Mouse (Mus musculus) CH12.LX (cell line): ENCODE measurements around the gene Sort1. TPM values are rescaled to one million over a fixed set of nuclear protein-coding genes. Genes with fewer than 3 reads are reported as not detected.

Experiments
- DNase-seq: peaks from one replicate; pipeline ENCODE4 v3.0.0-alpha.2; 2013; ENCODE audit errors: extremely low read depth
- H3K27ac ChIP-seq: 2 replicates; pipeline ENCODE4 v1.5.1; 2012; ENCODE audit warnings: low read depth, mild to moderate bottlenecking, control low read depth, moderate library complexity; ENCODE audit not compliant: insufficient read depth
- H3K27me3 ChIP-seq: replicated peaks from 2 replicates; pipeline ENCODE3; 2012; ENCODE audit warnings: inconsistent platforms
- H3K36me3 ChIP-seq, 2 experiments: replicated peaks in 1 of 2; 2 replicates each; pipeline versions ENCODE3 to v1.6.1; 2012; ENCODE audit warnings: inconsistent platforms in 1 of 2, low read length in 1 of 2, mild to moderate bottlenecking in 1 of 2, mixed read lengths in 1 of 2, moderate library complexity in 1 of 2; ENCODE audit not compliant: control insufficient read depth in 1 of 2, insufficient read depth in 1 of 2
- H3K4me1 ChIP-seq, 2 experiments: 2 replicates each; pipeline ENCODE4 v1.6.1; 2012; ENCODE audit warnings: inconsistent platforms in 1 of 2, moderate library complexity in 1 of 2; ENCODE audit not compliant: insufficient read depth in 2 of 2, control insufficient read depth in 1 of 2
- H3K4me2 ChIP-seq: 2 replicates; pipeline ENCODE4 v1.6.1; 2012; ENCODE audit warnings: low read depth, mild to moderate bottlenecking, control low read depth; ENCODE audit not compliant: poor library complexity, insufficient read depth, severe bottlenecking
- H3K4me3 ChIP-seq, 3 experiments: fragments of 150-350 bp in 1 of 3; sonication (generic) in 1 of 3; replicated peaks in 1 of 3; 2 replicates each; pipeline versions ENCODE3 to v1.5.1; 2011 to 2012; ENCODE audit warnings: low read depth in 2 of 3, low read length in 2 of 3, mild to moderate bottlenecking in 2 of 3, moderate library complexity in 2 of 3, control low read depth in 1 of 3, improper control_type of control experiment in 1 of 3, inconsistent platforms in 1 of 3, mixed read lengths in 1 of 3; ENCODE audit not compliant: poor library complexity in 1 of 3
- H3K79me2 ChIP-seq: replicated peaks from 2 replicates; pipeline ENCODE4 v1.6.1; 2012; ENCODE audit warnings: mild to moderate bottlenecking, moderate library complexity; ENCODE audit not compliant: control insufficient read depth, poor library complexity, insufficient read depth, severe bottlenecking; ENCODE audit errors: extremely low read depth
- H3K9ac ChIP-seq: 2 replicates; pipeline ENCODE4 v1.6.1; 2012; ENCODE audit warnings: low read depth, mild to moderate bottlenecking, control low read depth, moderate library complexity; ENCODE audit not compliant: insufficient read depth
- H3K9me3 ChIP-seq: replicated peaks from 2 replicates; pipeline ENCODE3; 2012; ENCODE audit warnings: low read length, inconsistent platforms, mixed read lengths
- BHLHE40 ChIP-seq: IDR thresholded peaks from 2 replicates; pipeline ENCODE4 v1.6.1; 2011; ENCODE audit warnings: mild to moderate bottlenecking, low read depth, low read length, improper control_type of control experiment
- E2F4 ChIP-seq: IDR thresholded peaks from 2 replicates; pipeline ENCODE4 v1.6.1; 2011; ENCODE audit warnings: low read depth, low read length, improper control_type of control experiment; ENCODE audit not compliant: insufficient replicate concordance
- ETS1 ChIP-seq: conservative IDR thresholded peaks from 2 replicates; pipeline ENCODE4 v1.6.1; 2012; ENCODE audit warnings: low read depth, mild to moderate bottlenecking, inconsistent platforms, low read length, improper control_type of control experiment, moderate library complexity
- GABPA ChIP-seq: IDR thresholded peaks from 2 replicates; pipeline ENCODE4 v1.6.1; 2012; ENCODE audit warnings: low read depth, low read length, improper control_type of control experiment, inconsistent platforms; ENCODE audit not compliant: insufficient replicate concordance
- IRF4 ChIP-seq: IDR thresholded peaks from 2 replicates; pipeline ENCODE4 v1.6.1; 2014; ENCODE audit warnings: low read depth, mild to moderate bottlenecking, inconsistent platforms, low read length, improper control_type of control experiment
- MAFK ChIP-seq: IDR thresholded peaks from 2 replicates; pipeline ENCODE4 v1.6.1; 2011; ENCODE audit warnings: low read length, improper control_type of control experiment; ENCODE audit not compliant: insufficient replicate concordance
- MEF2A ChIP-seq: IDR thresholded peaks from 2 replicates; pipeline ENCODE4 v1.6.1; 2014; ENCODE audit warnings: low read depth, mild to moderate bottlenecking, inconsistent platforms, low read length, improper control_type of control experiment, borderline replicate concordance
- NRF1 ChIP-seq: IDR thresholded peaks from 2 replicates; pipeline ENCODE4 v1.6.1; 2014; ENCODE audit warnings: low read depth, mild to moderate bottlenecking, inconsistent platforms, low read length, improper control_type of control experiment, moderate library complexity
- POLR2A ChIP-seq: IDR thresholded peaks from 2 replicates; pipeline ENCODE4 v1.6.1; 2011; ENCODE audit warnings: low read depth, mild to moderate bottlenecking, improper control_type of control experiment, low read length
- RCOR1 ChIP-seq: conservative IDR thresholded peaks from 2 replicates; pipeline ENCODE4 v1.6.1; 2012; ENCODE audit warnings: low read depth, mild to moderate bottlenecking, inconsistent platforms, low read length, improper control_type of control experiment
- TBP ChIP-seq: conservative IDR thresholded peaks from 2 replicates; pipeline ENCODE4 v1.6.1; 2011; ENCODE audit warnings: low read depth, low read length, improper control_type of control experiment
- ZKSCAN1 ChIP-seq: IDR thresholded peaks from 2 replicates; pipeline ENCODE4 v1.6.1; 2012; ENCODE audit warnings: low read depth, inconsistent platforms, low read length, improper control_type of control experiment, borderline replicate concordance
- ZMIZ1 ChIP-seq: IDR thresholded peaks from 2 replicates; pipeline ENCODE4 v1.6.1; 2012; ENCODE audit warnings: low read depth, mild to moderate bottlenecking, inconsistent platforms, low read length, improper control_type of control experiment
- ZNF384 ChIP-seq: IDR thresholded peaks from 2 replicates; pipeline ENCODE4 v1.6.1; 2012; ENCODE audit warnings: low read depth, low read length, improper control_type of control experiment, inconsistent platforms
- dilution Hi-C: fragments of 300-500 bp; cut with MboI; formaldehyde crosslinking; loops from 2 replicates; pipeline ENCODE4 v1.14.3; 2020; ENCODE audit warnings: low sequenced_read_pairs; ENCODE audit not compliant: extremely low pct_unique_long_range_greater_than_20kb, extremely low pct_ligation_motif_present
- in situ Hi-C: fragments of 300-500 bp; cut with MboI; formaldehyde crosslinking; loops from 3 replicates; pipeline ENCODE4 v1.14.3; 2019; ENCODE audit warnings: low sequenced_read_pairs, low pct_ligation_motif_present, low pct_unique_long_range_greater_than_20kb, mixed read lengths
- polyA plus RNA-seq: library from polyadenylated mRNA; unstranded; fragments of >175 nt; gene quantifications from 2 replicates; pipeline ENCODE4 v1.2.1, GENCODE M21; 2012; ENCODE audit warnings: low read depth; ENCODE audit not compliant: insufficient read length
- total RNA-seq, 2 experiments: library from RNA; depleted of rRNA; stranded (reverse); fragments of 300-350 nt in 1 of 2; fragments of >200 nt in 1 of 2; gene quantifications; 2 replicates each; pipeline ENCODE4 v1.2.3; 2012 to 2014

The Sort1 gene
- total and polyA plus RNA-seq, 3 experiments: 0.15 to 1.2 (median 0.90) TPM

- dilution Hi-C loops (no loop called here), in situ Hi-C loops (no loop called here)
- H3K9me3 ChIP-seq: no peaks in the 10 kb centered on the region
- no peak overlapping the region for H3K27ac ChIP-seq
- no peaks in the 10 kb centered on the region for H3K79me2 ChIP-seq
- DNase-seq: no peak
- no peak overlapping the region for H3K9ac ChIP-seq
- peaks cover 0 to 56% of the 10 kb centered on the region in 2 experiments for H3K36me3 ChIP-seq
- H3K4me2 ChIP-seq: no peak overlapping the region
- peaks cover 0 to 12% of the 10 kb centered on the region in 2 experiments; a peak in 1 of 4 replicates for H3K4me1 ChIP-seq
- no peak overlapping the region for H3K4me3 ChIP-seq
- TF ChIP-seq RCOR1 (no peak), ZNF384 (no peak), TBP (no peak), ZKSCAN1 (no peak), MEF2A (no peak), GABPA (no peak), POLR2A (no peak), MAFK (no peak), BHLHE40 (no peak), E2F4 (no peak), NRF1 (no peak), IRF4 (no peak)
- H3K27me3 ChIP-seq: no peaks in the 10 kb centered on the region
These were observed 88.4 kb downstream of the Sort1 start for GRCm38 (mm10) chr3:108372274-108372673.

- TF ChIP-seq ZMIZ1 (no peak), ETS1 (no peak)
- TF ChIP-seq, all 38 proteins: peak for 0
- Histone ChIP-seq H3K79me2 (no peaks in the 10 kb centered on the region), H3K27ac (no peak overlapping the region), H3K9me3 (no peaks in the 10 kb centered on the region), H3K4me3 (no peak overlapping the region), H3K4me1 (peaks cover 0 to 12% of the 10 kb centered on the region in 2 experiments; a peak in 1 of 4 replicates), H3K27me3 (no peaks in the 10 kb centered on the region), H3K36me3 (peaks cover 0 to 56% of the 10 kb centered on the region in 2 experiments), H3K4me2 (no peak overlapping the region), H3K9ac (no peak overlapping the region)
- in situ Hi-C loops: no loop called here
- dilution Hi-C loops: no loop called here
- no peak for DNase-seq
These were observed 88.8 kb downstream of the Sort1 start for GRCm38 (mm10) chr3:108372691-108373090.
